Mouse (Mus musculus) CD4-positive, CD25-positive, alpha-beta regulatory T cell (primary cell): ENCODE results near the gene Tmem231. TPM values are rescaled to one million over a fixed set of nuclear protein-coding genes. Genes with fewer than 3 reads are reported as not detected.

ENCODE experiments used
- polyA plus RNA-seq: library from polyadenylated mRNA; unstranded; fragments of 100-300 nt; shearing (Covaris generic); gene quantifications from one replicate; pipeline ENCODE4 v1.2.1, GENCODE M21; 2017

Tmem231 gene
- 2.2 TPM for polyA plus RNA-seq

GRCm38 (mm10) chr8:111933348-111934076, at the start of gene Tmem231:
Gene Tmem231, minus strand, starts transcription at chr8:111933881.

GRCm38 (mm10) chr8:111940171-111941100, 6.8 kb upstream of the Tmem231 start, which contains the start of gene Gabarapl2:
Gene Gabarapl2, plus strand, starts transcription at chr8:111940703.

GRCm38 (mm10) chr8:111909621-111910450, 23.8 kb downstream of the Tmem231 start, which contains the start of gene Chst5:
Gene Chst5, minus strand, starts transcription at chr8:111910447.

GRCm38 (mm10) chr8:111876355-111876948, 57.2 kb downstream of the Tmem231 start, which contains the start of gene Tmem170:
Gene Tmem170, minus strand, starts transcription at chr8:111876750.

Other genes starting within 250 kb of the Tmem231 start
- gene Ctrb1, start 242.9 kb downstream of the Tmem231 start, polyA plus RNA-seq, result not detected
- 0.32 TPM for gene Bcar1, start 190.1 kb downstream of the Tmem231 start, polyA plus RNA-seq
- 113 TPM for gene Cfdp1, start 79.6 kb downstream of the Tmem231 start, polyA plus RNA-seq
- gene Tmem170, start 57.1 kb downstream of the Tmem231 start, polyA plus RNA-seq, result 0.96 TPM
- not detected for gene Chst5, start 23.4 kb downstream of the Tmem231 start, polyA plus RNA-seq
- 279 TPM for gene Gabarapl2, start 6.8 kb upstream of the Tmem231 start, polyA plus RNA-seq
- 9.7 TPM for gene Adat1, start 58.4 kb upstream of the Tmem231 start, polyA plus RNA-seq
- 100 TPM for gene Kars, start 77.4 kb upstream of the Tmem231 start, polyA plus RNA-seq
- 32.7 TPM for gene Terf2ip, start 77.5 kb upstream of the Tmem231 start, polyA plus RNA-seq
- gene Gm6793, start 81.2 kb upstream of the Tmem231 start, polyA plus RNA-seq, result 2.1 TPM